Mouse (Mus musculus): Measurements from ENCODE around the gene Fam184a. TPM values are rescaled to one million over a fixed set of nuclear protein-coding genes. Genes with fewer than 3 reads are reported as not detected.

Gene Fam184a
- polyA plus RNA-seq, 1 experiment from 2014 or later = 5.7 TPM

DNA sequence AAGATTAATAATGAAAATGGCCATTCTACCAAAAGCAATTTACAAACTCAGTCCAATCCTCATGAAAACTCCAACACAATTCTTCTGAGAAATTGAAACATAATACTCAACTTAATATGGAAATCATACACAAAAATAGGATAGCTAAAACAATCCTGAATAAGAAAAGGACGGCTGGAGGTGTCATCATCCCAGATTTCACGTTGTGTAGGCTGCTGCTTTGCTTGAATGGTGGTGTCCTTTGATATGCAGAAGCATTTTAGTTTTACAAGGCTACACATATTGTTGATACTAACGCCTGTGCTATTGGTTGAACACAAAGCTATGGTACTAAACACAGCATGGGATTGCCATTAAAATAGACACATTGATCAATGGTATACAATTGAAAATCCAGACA is 165.1 kb downstream of the Fam184a start:
- no peak overlapping the region for H3K4me2 ChIP-seq (ENCODE audit: low read depth, low read length)
- DNase-seq (ENCODE audit: low spot score) (no peak), ATAC-seq (replicated peaks; ENCODE audit: insufficient number of reproducible peaks, low FRiP score, low TSS enrichment, low read depth) (no peak)
- no peak overlapping the region for H3K9ac ChIP-seq (replicated peaks; ENCODE audit: low read length)
- no peaks in the 10 kb centered on the region for H3K9me3 ChIP-seq (replicated peaks; ENCODE audit: control insufficient read depth, low read length)
- H3K4me1 ChIP-seq (ENCODE audit: control insufficient read depth, insufficient read depth, low read length) = no peaks in the 10 kb centered on the region
- H3K4me3 ChIP-seq (ENCODE audit: low read depth, low read length) = no peak overlapping the region
- no peak overlapping the region for H3K27ac ChIP-seq (replicated peaks; ENCODE audit: low read depth, low read length)
- WGBS = 78% methylated on average over 3 of the region's 3 CpGs
- no peaks in the 10 kb centered on the region for H3K27me3 ChIP-seq (ENCODE audit: control insufficient read depth, insufficient read depth, low read length)
- H3K36me3 ChIP-seq (replicated peaks; ENCODE audit: control insufficient read depth, insufficient read depth, low read depth, low read length) = no peaks in the 10 kb centered on the region

Other genes with a start within 250 kb of the Fam184a start
- gene Asf1a, start 154.4 kb downstream of the Fam184a start, polyA plus RNA-seq (2014; fragmentation: Nextera tagmentation; extraction: Ambion mirVana) = 190 and 215 TPM in 2 replicates
- gene Mcm9, start 120.7 kb downstream of the Fam184a start, polyA plus RNA-seq (2014; fragmentation: Nextera tagmentation; extraction: Ambion mirVana) = 16.2 and 18.2 TPM in 2 replicates

All from embryonic facial prominence, embryonic 11.5 days (tissue).